Mouse (Mus musculus): ENCODE measurements around the gene Btbd9. TPM values are rescaled to one million over a fixed set of nuclear protein-coding genes. Genes with fewer than 3 reads are reported as not detected.

Gene Btbd9
- polyA plus RNA-seq, 1 experiment from 2014 or later: 56.0 TPM

GRCm38 (mm10) chr17:30236611-30237010 lies 339.7 kb downstream of the Btbd9 start:
- Histone ChIP-seq H3K9me3 (no peaks in the 10 kb centered on the region), H3K27me3 (replicated peaks) (no peaks in the 10 kb centered on the region), H3K27ac (no peak overlapping the region), H3K36me3 (no peaks in the 10 kb centered on the region), H3K9ac (no peak overlapping the region), H3K4me1 (0 out of 2 replicates have a peak, but pooled peaks cover 3% of the 10 kb centered on the region), H3K4me3 (replicated peaks) (no peak overlapping the region), H3K4me2 (no peak overlapping the region)
- ATAC-seq (ENCODE audit: insufficient read depth, low FRiP score, low read depth): no peak
- 72% methylated on average over 6 of the region's 6 CpGs for WGBS

DNA sequence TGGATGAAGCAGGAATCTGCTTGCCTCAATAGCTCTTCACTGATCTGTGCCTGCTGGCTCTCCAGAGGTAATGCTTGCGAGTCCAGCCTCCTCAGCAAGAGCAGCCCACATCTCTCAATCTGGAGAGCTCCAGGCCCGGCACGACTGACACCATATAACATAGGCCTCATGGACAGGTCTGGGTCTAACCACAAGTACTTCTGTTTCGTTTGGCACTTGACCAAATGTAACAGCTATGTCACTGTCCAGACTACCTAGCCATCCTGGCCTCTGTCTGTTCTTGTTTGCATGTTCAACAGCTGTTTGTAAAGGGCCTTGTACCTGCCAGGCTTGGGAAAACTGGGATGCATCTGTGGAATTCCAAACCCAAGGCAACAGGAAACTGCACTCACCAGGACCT lies 340.9 kb downstream of the Btbd9 start:
- no peaks in the 10 kb centered on the region for H3K9me3 ChIP-seq

DNA sequence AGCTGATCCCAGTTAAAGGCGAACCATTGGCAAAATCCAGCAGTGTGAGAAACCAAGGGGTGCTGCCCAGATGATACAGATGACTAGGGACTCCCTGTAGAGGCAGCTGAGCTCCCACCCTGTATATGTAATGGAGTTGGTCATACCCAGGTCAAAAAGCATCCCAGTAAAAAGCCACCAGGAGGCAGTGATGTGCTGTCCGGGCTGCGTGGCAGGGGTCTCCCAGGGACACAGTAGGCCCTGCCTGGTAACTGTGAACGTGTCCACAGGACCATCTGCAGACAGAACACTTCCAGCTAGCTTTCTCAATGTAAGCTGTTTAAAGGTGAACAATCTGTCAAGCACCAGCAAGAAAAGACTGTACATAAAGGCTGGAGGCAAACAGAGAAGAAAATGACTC lies 343.6 kb downstream of the Btbd9 start:
- Histone ChIP-seq H3K4me1 (peaks cover 15% of the 10 kb centered on the region), H3K9ac (no peak overlapping the region), H3K4me2 (no peak overlapping the region), H3K36me3 (no peaks in the 10 kb centered on the region), H3K4me3 (replicated peaks) (no peak overlapping the region), H3K27ac (no peak overlapping the region), H3K27me3 (replicated peaks) (no peaks in the 10 kb centered on the region), H3K9me3 (no peaks in the 10 kb centered on the region)
- ATAC-seq (ENCODE audit: insufficient read depth, low FRiP score, low read depth): no peak
- WGBS: 54% methylated on average over 4 of the region's 4 CpGs

More for the DNA sequence above, 340.9 kb downstream of the Btbd9 start:
- Histone ChIP-seq H3K4me3 (replicated peaks) (no peak overlapping the region), H3K27me3 (replicated peaks) (no peaks in the 10 kb centered on the region), H3K9ac (no peak overlapping the region), H3K4me1 (peaks cover 12% of the 10 kb centered on the region), H3K27ac (no peak overlapping the region), H3K4me2 (no peak overlapping the region), H3K36me3 (no peaks in the 10 kb centered on the region)
- no peak for ATAC-seq (ENCODE audit: insufficient read depth, low FRiP score, low read depth)
- 62% methylated on average over 4 of the region's 4 CpGs for WGBS

DNA sequence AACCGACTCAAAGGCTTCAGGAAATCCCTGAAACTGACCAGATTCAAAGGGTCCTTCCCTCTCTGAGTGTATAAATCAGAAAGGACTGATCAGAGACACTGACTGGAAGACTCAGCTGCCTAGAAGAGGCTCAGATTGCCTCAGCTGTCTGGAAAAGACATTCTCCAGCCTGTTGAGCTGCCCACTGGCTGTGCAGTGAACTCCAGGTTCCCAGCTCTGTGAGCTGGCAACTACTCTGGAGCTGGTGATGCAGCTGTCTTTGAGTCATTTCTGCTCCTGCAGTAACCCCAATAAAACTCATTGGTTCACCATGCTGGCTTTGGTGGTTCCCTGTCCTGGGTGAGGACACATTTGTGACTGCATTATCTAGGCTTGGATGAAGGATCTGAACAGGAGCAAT lies 344.8 kb downstream of the Btbd9 start:
- H3K27ac ChIP-seq: no peak overlapping the region
- no peak overlapping the region for H3K4me2 ChIP-seq
- peaks cover 18% of the 10 kb centered on the region for H3K4me1 ChIP-seq
- H3K27me3 ChIP-seq (replicated peaks): no peaks in the 10 kb centered on the region
- WGBS: 86% methylated on average over 1 of the region's 1 CpGs
- ATAC-seq (ENCODE audit: insufficient read depth, low FRiP score, low read depth): no peak
- no peak overlapping the region for H3K9ac ChIP-seq
- no peaks in the 10 kb centered on the region for H3K36me3 ChIP-seq
- H3K4me3 ChIP-seq (replicated peaks): no peak overlapping the region
- H3K9me3 ChIP-seq: no peaks in the 10 kb centered on the region

GRCm38 (mm10) chr17:30230428-30230827 lies 345.9 kb downstream of the Btbd9 start:
- Histone ChIP-seq H3K27ac (no peak overlapping the region), H3K4me3 (replicated peaks) (no peak overlapping the region), H3K4me2 (no peak overlapping the region), H3K4me1 (peaks cover 25% of the 10 kb centered on the region), H3K36me3 (no peaks in the 10 kb centered on the region), H3K27me3 (replicated peaks) (no peaks in the 10 kb centered on the region), H3K9ac (no peak overlapping the region), H3K9me3 (no peaks in the 10 kb centered on the region)
- 0 out of 2 replicates have a peak, but pooled peaks have one; percentile 9 for ATAC-seq (ENCODE audit: insufficient read depth, low FRiP score, low read depth)
- WGBS: 59% methylated on average over 4 of the region's 4 CpGs

GRCm38 (mm10) chr17:30228439-30229215 lies 347.7 kb downstream of the Btbd9 start:
- no peak for ATAC-seq (ENCODE audit: insufficient read depth, low FRiP score, low read depth)
- H3K4me1 ChIP-seq: peaks cover 31% of the 10 kb centered on the region
- H3K36me3 ChIP-seq: no peaks in the 10 kb centered on the region
- H3K27me3 ChIP-seq (replicated peaks): no peaks in the 10 kb centered on the region
- H3K4me3 ChIP-seq (replicated peaks): no peak overlapping the region
- WGBS: 83% methylated on average over 10 of the region's 10 CpGs
- no peak overlapping the region for H3K9ac ChIP-seq
- H3K27ac ChIP-seq: no peak overlapping the region
- no peaks in the 10 kb centered on the region for H3K9me3 ChIP-seq
- H3K4me2 ChIP-seq: no peak overlapping the region

DNA sequence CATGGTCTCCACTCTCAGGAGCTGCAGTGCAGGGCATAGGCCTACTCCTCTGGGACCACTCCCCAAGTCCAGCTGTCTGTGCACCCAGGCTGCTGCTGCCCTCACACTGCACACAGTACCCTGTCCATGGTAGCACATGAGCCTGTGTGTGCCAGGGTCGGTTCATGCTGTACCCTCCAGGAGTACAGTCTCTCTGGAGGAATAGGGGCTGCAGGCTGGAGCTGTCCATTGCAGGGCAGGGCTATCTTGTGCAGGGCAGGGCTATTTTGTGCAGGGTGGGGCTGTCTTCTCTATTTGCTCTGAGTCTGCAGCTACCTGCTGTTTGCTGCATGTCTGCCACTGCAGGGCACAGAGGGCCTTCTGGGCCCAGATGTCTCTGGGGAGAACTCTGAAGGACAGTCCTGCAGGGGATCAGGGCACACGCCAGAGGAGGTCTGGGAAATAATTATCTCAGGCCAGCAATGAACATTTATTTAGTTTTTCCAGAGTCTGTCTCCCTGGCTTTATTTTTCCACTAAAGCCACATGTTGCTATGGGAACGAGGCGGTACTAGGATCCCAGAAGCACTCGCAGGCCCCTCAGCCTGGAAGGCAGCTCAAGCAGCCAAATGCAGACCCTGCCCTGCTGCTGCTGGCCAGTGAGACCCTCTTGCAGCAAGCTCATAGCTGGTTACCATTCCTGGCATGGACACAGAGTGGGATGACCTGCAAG lies 351.1 kb downstream of the Btbd9 start:
- 20% methylated on average over 5 of the region's 5 CpGs for WGBS
- peak; percentile 33; the same call in 1 of the 2 replicates for ATAC-seq (ENCODE audit: insufficient read depth, low FRiP score, low read depth)
- H3K27ac ChIP-seq: no peak overlapping the region

DNA sequence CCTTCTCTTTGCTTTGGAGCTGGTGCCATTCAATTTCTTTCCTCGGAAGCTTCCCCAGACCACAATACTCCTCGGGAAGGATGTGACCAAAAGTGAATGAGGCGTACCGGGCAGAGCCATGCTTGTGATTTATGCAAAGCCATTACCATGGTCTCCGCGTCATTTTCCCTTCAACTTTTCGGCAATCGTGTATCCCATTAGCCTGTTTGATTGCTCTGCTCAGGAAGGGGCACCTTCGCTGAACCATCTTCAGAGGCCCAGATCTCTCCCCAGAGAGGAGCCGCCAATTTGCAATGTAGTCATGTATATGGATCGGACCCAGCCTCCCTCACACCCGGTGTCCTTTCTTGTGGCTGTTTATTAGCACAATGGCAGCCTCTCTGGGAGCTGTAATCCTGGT lies 353.5 kb downstream of the Btbd9 start:
- H3K4me1 ChIP-seq: peaks cover 15% of the 10 kb centered on the region
- H3K9ac ChIP-seq: no peak overlapping the region
- H3K4me3 ChIP-seq (replicated peaks): no peak overlapping the region
- WGBS: 79% methylated on average over 12 of the region's 12 CpGs
- H3K9me3 ChIP-seq: no peaks in the 10 kb centered on the region
- ATAC-seq (ENCODE audit: insufficient read depth, low FRiP score, low read depth): no peak
- no peaks in the 10 kb centered on the region for H3K27me3 ChIP-seq (replicated peaks)
- no peaks in the 10 kb centered on the region; the same call in 1 of the 2 replicates for H3K36me3 ChIP-seq
- H3K27ac ChIP-seq: no peak overlapping the region
- no peak overlapping the region for H3K4me2 ChIP-seq

More for the DNA sequence above, 351.1 kb downstream of the Btbd9 start:
- Histone ChIP-seq H3K27me3 (replicated peaks) (no peaks in the 10 kb centered on the region), H3K4me2 (no peak overlapping the region), H3K9me3 (no peaks in the 10 kb centered on the region), H3K36me3 (no peaks in the 10 kb centered on the region), H3K9ac (no peak overlapping the region; the same call in 1 of the 2 replicates), H3K4me3 (replicated peaks) (no peak overlapping the region), H3K4me1 (peaks cover 17% of the 10 kb centered on the region)

- no peak overlapping the region for H3K4me3 ChIP-seq (replicated peaks)
- H3K36me3 ChIP-seq: no peaks in the 10 kb centered on the region; the same call in 1 of the 2 replicates
- no peak overlapping the region for H3K27ac ChIP-seq
- H3K9ac ChIP-seq: no peak overlapping the region
- H3K4me2 ChIP-seq: no peak overlapping the region
- H3K27me3 ChIP-seq (replicated peaks): no peaks in the 10 kb centered on the region
- WGBS: 80% methylated on average over 11 of the region's 11 CpGs
- ATAC-seq (ENCODE audit: insufficient read depth, low FRiP score, low read depth): no peak
- H3K4me1 ChIP-seq: peaks cover 15% of the 10 kb centered on the region
- no peaks in the 10 kb centered on the region for H3K9me3 ChIP-seq
Observed at GRCm38 (mm10) chr17:30222361-30222760, 353.9 kb downstream of the Btbd9 start.

- Histone ChIP-seq H3K4me3 (replicated peaks) (no peak overlapping the region), H3K9me3 (no peaks in the 10 kb centered on the region), H3K9ac (no peak overlapping the region), H3K36me3 (no peaks in the 10 kb centered on the region; the same call in 1 of the 2 replicates), H3K4me1 (peaks cover 14% of the 10 kb centered on the region), H3K4me2 (no peak overlapping the region), H3K27ac (no peak overlapping the region), H3K27me3 (replicated peaks) (no peaks in the 10 kb centered on the region)
- WGBS: 69% methylated on average over 14 of the region's 14 CpGs
- ATAC-seq (ENCODE audit: insufficient read depth, low FRiP score, low read depth): no peak
Observed at GRCm38 (mm10) chr17:30221677-30222076, 354.6 kb downstream of the Btbd9 start.

GRCm38 (mm10) chr17:30215741-30216140 lies 360.5 kb downstream of the Btbd9 start:
- ATAC-seq (ENCODE audit: insufficient read depth, low FRiP score, low read depth): no peak
- H3K9me3 ChIP-seq: no peaks in the 10 kb centered on the region
- H3K4me1 ChIP-seq: no peaks in the 10 kb centered on the region
- 63% methylated on average over 4 of the region's 4 CpGs for whole genome bisulfite sequencing
- no peak overlapping the region for H3K4me3 ChIP-seq (replicated peaks)
- H3K27ac ChIP-seq: no peak overlapping the region
- no peak overlapping the region for H3K4me2 ChIP-seq
- no peaks in the 10 kb centered on the region for H3K27me3 ChIP-seq (replicated peaks)
- peaks cover 6% of the 10 kb centered on the region; the same call in 1 of the 2 replicates for H3K36me3 ChIP-seq
- no peak overlapping the region for H3K9ac ChIP-seq

- H3K27ac ChIP-seq: no peak overlapping the region
- no peaks in the 10 kb centered on the region for H3K27me3 ChIP-seq (replicated peaks)
- H3K9me3 ChIP-seq: no peaks in the 10 kb centered on the region
- no peak overlapping the region for H3K9ac ChIP-seq
- peaks cover 11% of the 10 kb centered on the region; the same call in 1 of the 2 replicates for H3K36me3 ChIP-seq
- no peak overlapping the region for H3K4me3 ChIP-seq (replicated peaks)
- H3K4me1 ChIP-seq: no peaks in the 10 kb centered on the region
- 76% methylated on average over 6 of the region's 6 CpGs for WGBS
- H3K4me2 ChIP-seq: no peak overlapping the region
- no peak for ATAC-seq (ENCODE audit: insufficient read depth, low FRiP score, low read depth)
Observed at GRCm38 (mm10) chr17:30214393-30214792, 361.9 kb downstream of the Btbd9 start.
